Mouse (Mus musculus): Measurements from ENCODE around the gene Tnfaip8l3.

The Tnfaip8l3 gene

DNA sequence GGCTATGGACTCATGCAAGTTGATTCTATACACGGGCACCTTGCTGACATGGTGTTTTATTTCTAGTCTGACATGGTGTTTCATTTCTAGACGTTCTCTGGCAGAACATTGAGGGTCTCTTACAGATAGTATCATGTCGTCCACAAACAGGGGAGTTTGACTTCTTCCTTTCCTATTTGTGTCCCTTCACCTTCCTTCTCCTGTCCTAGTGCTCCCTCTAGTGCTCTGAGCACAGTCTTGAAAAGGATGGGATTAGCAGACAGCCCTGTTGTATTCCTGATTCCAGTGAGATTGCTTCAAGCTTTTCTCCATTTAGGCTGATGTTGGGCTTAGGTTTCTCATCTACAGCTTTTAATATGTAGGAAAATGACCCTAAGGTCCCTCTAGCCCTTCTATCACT is 81.2 kb downstream of the Tnfaip8l3 start:
- no peak for DNase-seq

GRCm38 (mm10) chr9:53984868-53985267 is 83.3 kb downstream of the Tnfaip8l3 start:
- no peak for DNase-seq

- peak; percentile 77 for DNase-seq
Measured at GRCm38 (mm10) chr9:53975122-53975518, 93.1 kb downstream of the Tnfaip8l3 start, which contains the start of gene Elmod1. Gene Elmod1, minus strand, starts transcription at chr9:53975301.

DNA sequence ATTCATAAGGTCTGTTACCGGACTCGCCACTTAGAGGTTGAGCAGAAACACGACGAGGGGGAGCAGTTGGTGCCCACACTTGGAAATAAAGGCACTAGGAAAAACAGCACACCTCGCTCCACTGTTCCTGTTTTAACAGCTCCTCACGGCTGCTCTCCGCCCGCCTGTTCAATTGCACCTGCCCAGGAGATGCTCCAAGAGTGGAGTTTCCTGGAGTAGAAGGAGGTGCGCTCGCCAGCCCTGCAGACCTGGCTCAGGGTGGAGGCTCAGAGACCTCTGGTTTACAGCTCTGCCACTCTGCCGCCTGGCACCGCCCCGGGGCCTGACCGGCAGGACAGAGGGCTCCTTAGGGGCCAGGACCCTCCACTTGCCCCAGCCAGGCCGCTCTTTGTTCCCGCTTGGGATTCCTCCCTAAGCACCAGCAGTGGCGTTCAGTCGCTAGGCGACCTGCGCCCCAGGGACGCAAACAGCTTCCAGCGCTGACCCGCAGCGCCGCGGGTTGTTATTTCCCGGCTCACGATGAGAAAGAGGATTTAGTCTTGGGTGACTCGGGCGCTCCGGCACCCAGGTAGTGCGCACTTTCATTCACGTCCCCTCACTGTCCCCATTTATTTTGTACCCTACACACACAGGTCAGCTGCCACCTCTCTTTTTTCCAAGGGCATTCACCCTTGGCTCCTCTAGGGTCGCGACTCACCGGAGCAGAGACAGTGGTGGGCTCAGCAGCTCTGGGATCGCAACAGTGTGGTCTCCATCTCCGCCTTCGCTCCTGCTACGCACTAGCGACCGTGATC is 93.7 kb downstream of the Tnfaip8l3 start:
- peak; percentile 68 for DNase-seq

DNA sequence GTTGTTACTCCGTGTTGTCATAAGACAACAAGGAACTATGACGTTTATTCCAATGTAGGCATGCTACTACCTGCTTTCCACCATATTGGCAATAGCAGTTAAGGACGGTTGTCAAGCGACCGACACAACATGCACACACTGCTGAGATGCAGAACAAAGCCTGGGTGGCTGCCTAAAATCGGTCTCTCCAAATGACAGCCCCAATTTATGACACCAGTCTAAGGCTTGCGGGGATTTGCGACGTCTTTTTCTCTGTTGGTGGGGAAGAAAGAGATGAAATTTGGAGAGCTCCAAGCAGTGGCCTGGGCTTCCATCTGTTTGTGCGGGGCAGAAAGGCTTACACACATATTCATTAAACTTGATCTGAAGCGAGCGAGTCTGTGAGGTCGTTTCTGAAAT is 94.3 kb downstream of the Tnfaip8l3 start:
- peak; percentile 34 for DNase-seq
